Mouse (Mus musculus): ENCODE measurements around the gene Tbc1d4. TPM values are rescaled to one million over a fixed set of nuclear protein-coding genes. Genes with fewer than 3 reads are reported as not detected.

Gene Tbc1d4
- polyA plus RNA-seq, 1 experiment from 2014 or later: 8.8 TPM

DNA sequence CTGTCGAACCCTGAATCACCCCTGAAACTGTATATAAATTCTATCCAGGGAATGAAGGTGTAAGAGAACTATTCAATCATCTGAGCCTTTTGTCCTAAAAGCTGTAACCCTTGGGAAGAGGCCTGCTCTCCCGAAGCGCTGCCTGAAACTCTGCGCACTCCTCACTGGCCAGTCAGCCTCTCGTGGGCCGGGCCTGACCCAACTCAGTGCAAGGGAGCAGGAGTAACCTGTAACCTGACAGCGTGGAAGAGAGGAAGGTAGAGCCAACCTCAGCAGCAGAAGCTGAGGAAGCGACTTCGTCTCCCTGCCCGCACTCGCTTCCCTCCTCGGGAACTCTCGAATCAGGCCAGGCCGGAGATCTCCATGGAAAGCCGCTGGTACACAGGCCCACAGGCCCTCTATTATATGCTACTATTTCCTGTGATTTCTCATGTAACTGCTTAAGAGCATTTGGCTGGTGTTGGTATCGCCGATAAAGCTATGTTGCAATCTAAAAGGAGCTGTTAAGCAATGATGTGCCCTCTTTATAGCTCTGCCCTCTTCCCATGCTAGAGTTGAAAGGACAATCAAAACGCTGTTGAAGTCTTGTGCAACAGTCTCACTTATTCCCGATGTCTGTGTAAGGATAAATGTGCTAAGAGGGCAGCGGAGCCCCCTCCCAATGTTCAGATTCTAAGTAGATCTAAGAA is 60.0 kb downstream of the Tbc1d4 start:
- no peak overlapping the region for H3K4me2 ChIP-seq
- no peaks in the 10 kb centered on the region for H3K4me1 ChIP-seq
- no peak overlapping the region for H3K4me3 ChIP-seq
- no peaks in the 10 kb centered on the region for H3K9me3 ChIP-seq
- no peak for ATAC-seq (replicated peaks)
- H3K27ac ChIP-seq: no peak overlapping the region
- WGBS: 89% methylated on average over 20 of the region's 20 CpGs
- no peaks in the 10 kb centered on the region for H3K36me3 ChIP-seq (replicated peaks)
- no peak overlapping the region for H3K9ac ChIP-seq
- H3K27me3 ChIP-seq (replicated peaks): no peaks in the 10 kb centered on the region

DNA sequence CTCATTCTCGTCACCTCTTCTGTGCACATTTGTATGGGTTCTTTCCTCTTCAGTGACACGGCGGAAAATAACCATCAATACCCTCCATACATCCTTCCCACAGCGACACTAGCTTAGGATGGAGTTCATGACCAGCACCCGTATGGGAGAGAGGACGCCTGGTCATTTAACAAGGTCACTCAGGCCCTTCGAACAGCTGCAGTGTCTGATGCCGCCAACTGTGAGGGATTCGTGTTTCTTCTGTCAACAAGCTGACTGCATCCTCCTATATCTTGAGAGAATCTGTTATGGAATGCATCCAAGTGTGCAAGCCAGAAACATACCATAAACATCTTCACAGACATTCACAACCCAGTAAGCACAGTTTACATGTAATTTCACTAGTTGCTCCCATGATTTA is 67.1 kb downstream of the Tbc1d4 start:
- H3K9ac ChIP-seq: no peak overlapping the region
- no peaks in the 10 kb centered on the region for H3K36me3 ChIP-seq (replicated peaks)
- no peak overlapping the region for H3K27ac ChIP-seq
- no peak overlapping the region for H3K4me3 ChIP-seq
- no peaks in the 10 kb centered on the region for H3K9me3 ChIP-seq
- no peaks in the 10 kb centered on the region for H3K4me1 ChIP-seq
- ATAC-seq (replicated peaks): no peak
- 85% methylated on average over 9 of the region's 9 CpGs for whole genome bisulfite sequencing
- H3K4me2 ChIP-seq: no peak overlapping the region
- no peaks in the 10 kb centered on the region for H3K27me3 ChIP-seq (replicated peaks)

DNA sequence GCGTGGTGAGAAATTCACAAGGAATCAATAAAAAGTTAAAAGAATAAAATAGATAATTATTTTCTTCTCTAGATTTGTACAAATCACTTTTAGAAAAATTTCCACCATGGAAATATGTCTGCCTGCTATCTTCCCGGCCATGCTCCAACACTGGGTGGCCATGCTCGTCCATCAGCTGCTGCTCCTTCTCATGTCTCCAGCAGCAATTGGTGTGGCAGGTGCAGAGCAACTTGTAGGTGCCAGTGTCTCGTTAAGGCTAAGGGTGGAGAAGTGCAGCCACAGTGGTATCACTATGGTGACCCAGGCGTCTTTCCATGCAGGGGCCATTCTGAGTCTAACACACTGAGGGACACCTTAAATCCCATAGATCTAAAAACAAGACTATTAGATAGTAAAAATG is 67.8 kb downstream of the Tbc1d4 start:
- Histone ChIP-seq H3K4me1 (no peaks in the 10 kb centered on the region), H3K4me3 (no peak overlapping the region), H3K9ac (no peak overlapping the region), H3K27me3 (replicated peaks) (no peaks in the 10 kb centered on the region), H3K36me3 (replicated peaks) (no peaks in the 10 kb centered on the region), H3K27ac (no peak overlapping the region), H3K4me2 (no peak overlapping the region), H3K9me3 (no peaks in the 10 kb centered on the region)
- ATAC-seq (replicated peaks): no peak
- 89% methylated on average over 5 of the region's 5 CpGs for WGBS

DNA sequence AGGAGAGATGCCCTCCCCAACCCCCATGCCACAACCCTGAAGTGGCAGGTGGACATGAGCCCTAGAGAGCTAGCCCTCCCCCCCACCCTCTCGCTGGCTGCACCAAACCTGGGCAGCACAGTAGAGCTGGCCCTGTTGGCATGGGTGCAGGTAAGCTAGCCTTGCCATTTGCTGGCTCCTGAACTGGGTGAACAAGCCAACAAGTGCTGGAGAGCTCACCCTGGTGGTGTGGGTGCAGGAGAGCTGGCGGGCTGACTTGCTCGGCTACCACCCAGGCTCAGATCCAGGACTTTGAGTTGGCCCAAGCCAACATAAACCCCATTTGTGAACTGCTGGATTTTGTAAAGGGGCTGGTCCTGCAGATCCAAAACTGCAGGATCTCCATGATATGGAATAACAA is 68.5 kb downstream of the Tbc1d4 start:
- no peak for ATAC-seq (replicated peaks)
- Histone ChIP-seq H3K27ac (no peak overlapping the region), H3K27me3 (replicated peaks) (no peaks in the 10 kb centered on the region), H3K4me3 (no peak overlapping the region), H3K9me3 (no peaks in the 10 kb centered on the region), H3K9ac (no peak overlapping the region), H3K4me1 (no peaks in the 10 kb centered on the region), H3K4me2 (no peak overlapping the region), H3K36me3 (replicated peaks) (no peaks in the 10 kb centered on the region)
- WGBS: 95% methylated on average over 3 of the region's 3 CpGs

DNA sequence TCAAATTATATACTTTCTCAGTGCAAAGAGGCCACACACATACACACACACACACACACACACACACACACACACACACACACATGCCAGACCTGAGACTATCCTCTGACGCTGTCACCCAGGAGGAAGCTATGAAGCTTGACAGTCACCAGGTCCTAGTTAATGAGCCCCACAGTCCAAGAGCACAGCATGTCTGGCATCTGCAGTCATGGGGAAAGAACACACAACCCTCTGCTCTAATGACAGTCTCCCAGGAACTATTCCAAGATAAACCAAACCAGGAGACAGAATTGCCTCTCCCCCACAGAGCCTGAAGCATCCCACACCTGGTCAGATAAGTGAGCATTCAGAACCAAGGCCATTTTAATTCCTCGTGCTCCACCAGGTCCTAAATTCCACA is 71.1 kb downstream of the Tbc1d4 start:
- no peak overlapping the region for H3K27ac ChIP-seq
- H3K4me2 ChIP-seq: no peak overlapping the region
- no peaks in the 10 kb centered on the region for H3K27me3 ChIP-seq (replicated peaks)
- 62% methylated on average over 2 of the region's 2 CpGs for WGBS
- no peak overlapping the region for H3K9ac ChIP-seq
- H3K4me1 ChIP-seq: no peaks in the 10 kb centered on the region
- ATAC-seq (replicated peaks): peak; percentile 63; the same call in 1 of the 2 replicates
- no peak overlapping the region for H3K4me3 ChIP-seq
- no peaks in the 10 kb centered on the region for H3K9me3 ChIP-seq
- no peaks in the 10 kb centered on the region for H3K36me3 ChIP-seq (replicated peaks)

DNA sequence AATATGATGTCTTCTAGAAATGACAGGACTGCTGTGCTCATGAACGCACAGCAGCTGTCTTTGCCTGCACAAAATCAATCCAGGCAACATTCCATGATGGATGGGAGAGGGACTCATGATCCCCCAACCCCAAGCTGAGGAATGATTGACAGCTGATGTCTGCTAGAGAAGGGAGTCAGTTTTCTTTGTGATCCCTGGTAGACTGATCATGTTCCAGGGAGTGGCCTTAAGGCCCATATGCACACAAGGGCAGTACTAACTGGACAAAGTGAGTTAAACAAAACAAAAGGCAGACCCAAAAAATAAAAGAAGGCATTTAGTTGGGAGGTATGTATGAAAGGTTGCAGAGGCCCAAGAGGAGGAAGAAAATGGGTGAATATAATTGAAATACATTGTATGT is 71.6 kb downstream of the Tbc1d4 start:
- Histone ChIP-seq H3K9me3 (no peaks in the 10 kb centered on the region), H3K4me3 (no peak overlapping the region), H3K4me2 (no peak overlapping the region), H3K27me3 (replicated peaks) (no peaks in the 10 kb centered on the region), H3K4me1 (no peaks in the 10 kb centered on the region), H3K9ac (no peak overlapping the region), H3K36me3 (replicated peaks) (no peaks in the 10 kb centered on the region), H3K27ac (0 out of 2 replicates have a peak overlapping the region, but pooled peaks have one; percentile 15)
- ATAC-seq (replicated peaks): no peak
- WGBS: 73% methylated on average over 1 of the region's 1 CpGs

DNA sequence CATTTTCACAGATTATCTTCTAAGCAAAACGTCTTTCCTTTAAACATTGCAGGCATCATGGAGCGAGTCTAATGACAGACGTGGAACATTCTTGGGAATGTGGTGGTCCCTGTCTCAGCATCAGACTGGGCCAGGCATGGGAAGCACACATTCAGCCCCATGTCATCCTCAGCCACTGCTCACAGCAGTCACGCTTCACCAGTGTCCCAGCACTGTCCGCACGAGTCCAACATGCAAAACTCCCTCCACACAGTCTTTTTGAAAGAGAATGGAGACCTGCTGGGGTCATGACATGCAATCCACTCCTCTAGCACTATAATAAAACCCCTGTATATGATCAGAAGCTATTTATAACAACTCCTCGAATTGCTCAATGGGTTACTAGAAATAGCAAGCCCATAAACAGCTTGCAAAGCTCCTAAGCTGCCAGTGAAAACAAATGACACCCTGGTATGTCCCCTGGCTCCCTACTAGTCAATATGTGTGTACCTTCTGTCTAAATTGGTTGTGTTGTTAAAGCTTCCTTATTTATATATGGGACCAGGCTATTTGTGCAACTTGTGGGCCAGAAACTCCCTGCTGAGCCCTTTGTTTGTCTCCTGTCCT is 76.8 kb downstream of the Tbc1d4 start:
- no peaks in the 10 kb centered on the region for H3K9me3 ChIP-seq
- WGBS: 66% methylated on average over 7 of the region's 7 CpGs
- H3K4me1 ChIP-seq: no peaks in the 10 kb centered on the region
- H3K36me3 ChIP-seq (replicated peaks): no peaks in the 10 kb centered on the region
- ATAC-seq (replicated peaks): no peak
- no peak overlapping the region for H3K4me3 ChIP-seq
- no peak overlapping the region for H3K4me2 ChIP-seq
- H3K9ac ChIP-seq: no peak overlapping the region
- no peak overlapping the region for H3K27ac ChIP-seq
- H3K27me3 ChIP-seq (replicated peaks): no peaks in the 10 kb centered on the region

DNA sequence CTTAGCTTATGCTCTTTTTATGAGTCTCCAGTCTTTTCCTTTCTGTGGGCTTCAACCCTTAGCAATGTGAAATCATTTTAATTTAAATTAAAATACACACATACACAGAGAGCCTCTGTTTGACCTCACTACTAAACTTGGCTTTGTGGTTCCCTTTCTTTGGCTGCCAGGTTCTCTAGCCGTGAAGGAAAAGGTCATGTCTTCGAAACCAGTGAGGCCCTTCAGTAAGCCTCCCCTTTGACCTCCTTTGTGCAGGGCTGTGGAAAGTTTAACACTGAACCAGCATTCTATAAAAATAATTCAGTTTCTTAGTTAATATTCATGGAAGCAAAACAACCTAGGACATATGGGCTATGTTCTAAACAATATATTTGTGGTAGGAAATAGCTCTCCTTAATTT is 78.5 kb downstream of the Tbc1d4 start:
- ATAC-seq (replicated peaks): no peak
- H3K9ac ChIP-seq: no peak overlapping the region
- 39% methylated on average over 2 of the region's 2 CpGs for WGBS
- no peak overlapping the region for H3K4me3 ChIP-seq
- H3K36me3 ChIP-seq (replicated peaks): no peaks in the 10 kb centered on the region
- H3K27ac ChIP-seq: no peak overlapping the region
- no peaks in the 10 kb centered on the region for H3K27me3 ChIP-seq (replicated peaks)
- no peak overlapping the region for H3K4me2 ChIP-seq
- no peaks in the 10 kb centered on the region for H3K9me3 ChIP-seq
- no peaks in the 10 kb centered on the region for H3K4me1 ChIP-seq

DNA sequence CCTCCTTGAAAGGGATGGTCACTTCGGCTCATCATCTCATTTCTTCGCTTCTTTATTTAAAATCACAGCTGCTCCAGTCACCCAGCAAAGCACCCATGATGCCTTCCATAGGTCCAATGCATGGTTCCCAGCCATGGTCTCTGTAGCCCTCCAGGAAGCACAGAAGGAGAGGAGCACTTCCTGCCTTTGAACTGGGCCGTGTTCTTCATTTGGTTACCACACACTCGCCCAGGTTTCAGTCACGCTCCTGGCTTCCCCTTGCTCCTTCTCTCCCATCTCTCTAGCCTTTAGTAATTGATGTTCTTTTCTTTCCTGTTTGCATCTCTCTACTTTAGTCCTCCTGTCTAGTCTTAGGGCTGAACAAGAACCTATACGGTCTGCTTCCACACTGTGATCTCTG is 79.8 kb downstream of the Tbc1d4 start:
- ATAC-seq (replicated peaks): no peak
- H3K36me3 ChIP-seq (replicated peaks): no peaks in the 10 kb centered on the region
- WGBS: 93% methylated on average over 6 of the region's 6 CpGs

DNA sequence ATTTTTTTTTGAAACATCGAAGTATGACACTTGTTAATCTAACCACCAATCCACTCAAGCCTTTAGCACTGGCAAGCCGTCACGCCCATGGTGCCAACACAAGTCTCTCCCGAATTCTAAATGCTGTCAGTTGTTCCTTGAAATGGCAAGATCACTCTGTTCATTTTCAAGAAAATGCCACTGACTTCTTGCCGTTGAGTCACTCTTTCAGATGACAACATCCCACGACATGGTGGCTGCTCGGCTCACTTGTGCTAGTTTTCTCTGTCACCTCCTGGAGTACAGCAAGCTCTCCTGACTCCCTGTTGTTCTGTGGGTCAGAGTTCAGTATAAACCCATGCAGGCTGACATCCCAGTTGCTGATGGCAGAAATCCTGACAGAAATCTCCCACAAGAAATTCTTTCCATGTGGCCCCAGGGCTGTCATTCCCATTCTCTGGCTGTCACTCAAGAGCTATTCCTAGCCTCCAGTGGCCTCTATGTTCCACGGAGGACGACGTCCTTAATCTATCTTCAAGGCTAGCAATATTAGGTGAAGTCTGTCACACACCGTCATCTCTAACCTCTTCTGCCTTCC is 81.5 kb downstream of the Tbc1d4 start:
- Histone ChIP-seq H3K4me1 (no peaks in the 10 kb centered on the region), H3K4me3 (no peak overlapping the region), H3K27me3 (replicated peaks) (no peaks in the 10 kb centered on the region), H3K36me3 (replicated peaks) (no peaks in the 10 kb centered on the region), H3K9me3 (no peaks in the 10 kb centered on the region), H3K4me2 (no peak overlapping the region), H3K27ac (no peak overlapping the region), H3K9ac (no peak overlapping the region)
- 71% methylated on average over 11 of the region's 11 CpGs for WGBS
- ATAC-seq (replicated peaks): no peak

More for the DNA sequence above, 79.8 kb downstream of the Tbc1d4 start:
- Histone ChIP-seq H3K4me1 (no peaks in the 10 kb centered on the region), H3K27me3 (replicated peaks) (no peaks in the 10 kb centered on the region), H3K9me3 (no peaks in the 10 kb centered on the region), H3K4me3 (no peak overlapping the region), H3K4me2 (no peak overlapping the region), H3K9ac (no peak overlapping the region), H3K27ac (no peak overlapping the region)

DNA sequence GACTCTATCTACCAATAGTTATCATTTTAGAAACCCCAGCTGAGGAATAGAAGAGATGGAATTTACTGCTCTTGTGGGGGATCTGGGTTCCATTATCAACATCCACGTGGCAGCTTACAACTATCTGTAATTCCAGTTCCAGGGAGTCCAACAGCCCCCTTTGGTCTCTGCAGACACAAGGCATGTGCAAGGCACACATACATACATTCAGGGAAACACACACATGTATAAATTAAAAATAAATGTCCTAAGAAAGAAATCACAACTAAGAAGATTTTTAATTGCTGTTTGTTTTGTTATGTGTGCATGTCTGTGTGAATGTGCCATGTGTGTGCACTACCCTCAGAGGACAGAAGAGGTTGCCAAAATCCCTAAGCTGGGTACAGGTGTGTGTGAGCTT is 82.5 kb downstream of the Tbc1d4 start:
- no peaks in the 10 kb centered on the region for H3K36me3 ChIP-seq (replicated peaks)
- H3K27me3 ChIP-seq (replicated peaks): no peaks in the 10 kb centered on the region
- H3K4me2 ChIP-seq: no peak overlapping the region
- no peak for ATAC-seq (replicated peaks)
- no peaks in the 10 kb centered on the region for H3K4me1 ChIP-seq
- H3K4me3 ChIP-seq: no peak overlapping the region
- no peak overlapping the region for H3K27ac ChIP-seq
- no peak overlapping the region for H3K9ac ChIP-seq
- H3K9me3 ChIP-seq: no peaks in the 10 kb centered on the region
- WGBS: 75% methylated on average over 1 of the region's 1 CpGs

DNA sequence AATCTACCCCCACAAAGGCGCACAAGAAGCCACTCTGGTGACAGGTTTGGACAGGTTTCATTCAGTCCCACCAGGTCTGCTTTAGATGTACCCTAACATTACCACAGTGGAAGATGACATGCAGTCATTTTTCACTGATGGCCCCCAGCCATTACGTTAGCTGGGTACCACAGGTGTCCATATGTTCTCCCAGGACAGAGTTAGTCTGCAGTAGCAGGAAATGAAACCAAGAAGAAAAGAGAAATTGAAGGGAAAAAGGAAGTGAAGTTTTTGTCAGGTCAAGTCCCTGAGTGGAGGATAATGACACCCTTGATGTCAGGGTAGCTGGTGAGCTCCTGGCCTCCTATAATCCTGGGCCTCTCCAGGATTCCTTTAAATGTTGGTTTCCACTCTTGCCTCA is 89.0 kb downstream of the Tbc1d4 start:
- H3K36me3 ChIP-seq (replicated peaks): no peaks in the 10 kb centered on the region
- H3K4me2 ChIP-seq: no peak overlapping the region
- no peaks in the 10 kb centered on the region for H3K9me3 ChIP-seq
- no peak overlapping the region for H3K4me3 ChIP-seq
- 91% methylated on average over 2 of the region's 2 CpGs for WGBS
- H3K9ac ChIP-seq: no peak overlapping the region
- ATAC-seq (replicated peaks): no peak
- H3K27ac ChIP-seq: no peak overlapping the region
- no peaks in the 10 kb centered on the region for H3K4me1 ChIP-seq
- H3K27me3 ChIP-seq (replicated peaks): no peaks in the 10 kb centered on the region

DNA sequence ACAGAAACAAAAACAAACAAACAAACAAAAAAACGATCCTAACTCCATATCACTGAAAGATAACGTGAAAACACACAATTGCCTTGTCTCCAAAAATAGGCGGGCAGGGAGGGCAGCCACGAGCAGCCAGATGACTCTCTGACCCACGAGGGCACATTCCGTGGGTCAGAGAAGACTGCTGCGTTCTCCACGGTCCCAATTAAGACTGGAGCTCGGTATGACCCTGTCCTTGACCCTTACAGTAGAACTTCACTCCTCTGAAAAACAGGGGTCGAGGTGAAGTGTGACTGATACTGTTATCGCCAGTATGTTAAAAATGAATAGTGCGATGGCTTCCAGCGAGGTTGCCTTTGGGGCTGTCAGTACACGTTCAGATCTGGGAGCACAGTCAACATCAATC is 90.7 kb downstream of the Tbc1d4 start:
- H3K36me3 ChIP-seq (replicated peaks): no peaks in the 10 kb centered on the region
- no peaks in the 10 kb centered on the region for H3K4me1 ChIP-seq
- no peaks in the 10 kb centered on the region; the same call in 1 of the 2 replicates for H3K27me3 ChIP-seq (replicated peaks)
- H3K27ac ChIP-seq: no peak overlapping the region
- H3K9me3 ChIP-seq: no peaks in the 10 kb centered on the region
- no peak for ATAC-seq (replicated peaks)
- WGBS: 71% methylated on average over 14 of the region's 14 CpGs
- no peak overlapping the region for H3K4me3 ChIP-seq
- no peak overlapping the region for H3K4me2 ChIP-seq
- no peak overlapping the region for H3K9ac ChIP-seq
